Mouse (Mus musculus) spleen, adult 2 months (tissue): Measurements from ENCODE around the gene Kif21b. TPM values are rescaled to one million over a fixed set of nuclear protein-coding genes. Genes with fewer than 3 reads are reported as not detected.
A peak's percentile ranks its signal among the peaks of the same experiment; 100 is the strongest.

Source experiments
- DNase-seq, 2 experiments: peaks; one replicate each; pipeline versions ENCODE4 v3.0.0 to v3.0.0-alpha.2; 2012 to 2021; ENCODE audit warnings: low spot score in 2 of 2, low read depth in 1 of 2
- H3K27ac ChIP-seq: fragments of 200-500 bp; 2 replicates; pipeline ENCODE4 v1.5.1; 2012; ENCODE audit warnings: low read length, inconsistent platforms; ENCODE audit not compliant: insufficient read depth
- H3K27me3 ChIP-seq: fragments of 200-500 bp; 2 replicates; pipeline ENCODE4 v1.6.1; 2012; ENCODE audit warnings: mild to moderate bottlenecking, moderate library complexity, low read length, inconsistent platforms; ENCODE audit not compliant: control insufficient read depth, insufficient read depth
- H3K36me3 ChIP-seq: fragments of 200-500 bp; 2 replicates; pipeline ENCODE4 v1.6.1; 2012; ENCODE audit warnings: mild to moderate bottlenecking, low read length, inconsistent platforms; ENCODE audit not compliant: control insufficient read depth, insufficient read depth
- H3K4me1 ChIP-seq: fragments of 200-500 bp; 2 replicates; pipeline ENCODE4 v1.6.1; 2011; ENCODE audit warnings: inconsistent platforms; ENCODE audit not compliant: control insufficient read depth, insufficient read depth, insufficient read length
- H3K4me3 ChIP-seq: fragments of 200-500 bp; 2 replicates; pipeline ENCODE4 v1.5.1; 2011; ENCODE audit warnings: mild to moderate bottlenecking, inconsistent platforms; ENCODE audit not compliant: insufficient read depth, insufficient read length; ENCODE audit errors: extremely low read depth
- CTCF ChIP-seq: fragments of 200-500 bp; IDR thresholded peaks from 2 replicates; pipeline ENCODE4 v1.5.1; 2011; ENCODE audit warnings: mild to moderate bottlenecking, inconsistent platforms; ENCODE audit not compliant: insufficient read depth, insufficient read length, insufficient replicate concordance; ENCODE audit errors: extremely low read depth
- POLR2A ChIP-seq: fragments of 200-500 bp; IDR thresholded peaks from 2 replicates; pipeline ENCODE4 v1.6.1; 2011; ENCODE audit warnings: low read depth, low read length, inconsistent platforms
- WGBS: fragments of 180-500 bp; shearing (Covaris S2); methylation state at CpG from one replicate; pipeline ENCODE4 v1.1.7; 2018; 5-methylcytosine and 5-hydroxymethylcytosine counted together
- polyA plus RNA-seq: library from polyadenylated mRNA; depleted of rRNA; stranded (reverse); fragments of >200 nt; gene quantifications from 2 replicates; pipeline ENCODE4 v1.2.3, GENCODE M21; 2012

Gene Kif21b
- polyA plus RNA-seq, 1 experiment, result 79.2 TPM

DNA sequence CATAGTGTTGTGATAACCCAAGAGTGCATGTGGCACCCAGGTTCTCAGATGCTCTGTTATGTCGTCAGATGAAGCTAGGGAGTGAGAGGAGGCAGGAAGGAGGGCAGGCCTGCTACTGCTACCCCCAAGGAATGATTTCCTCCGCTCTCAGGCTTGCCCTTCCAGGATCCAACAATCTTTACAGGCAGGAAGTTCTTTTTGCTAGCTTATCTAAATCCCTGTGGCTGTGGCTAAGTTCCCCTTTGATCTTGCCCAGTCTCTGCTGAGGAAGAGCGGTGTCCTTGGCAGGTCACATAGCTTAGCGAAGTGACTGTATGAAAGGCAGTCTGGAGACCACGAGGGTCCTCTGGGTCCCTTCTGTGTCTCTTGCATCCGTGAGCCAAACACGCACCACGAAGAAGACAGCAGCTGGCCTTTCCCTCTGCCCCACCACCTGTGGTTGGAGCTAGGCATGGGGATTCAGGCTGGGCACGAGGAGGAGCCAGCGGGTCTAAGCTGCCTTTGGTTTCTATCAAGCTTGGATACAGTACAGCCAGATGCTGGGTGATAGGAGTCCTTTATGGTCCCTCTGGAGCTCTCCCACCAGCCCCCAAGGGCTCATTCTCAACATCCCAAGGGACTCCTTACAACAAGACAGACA lies 7.1 kb downstream of the Kif21b start:
- 25% methylated on average over 10 of the region's 10 CpGs for WGBS
- H3K27me3 ChIP-seq, result no peaks in the 10 kb centered on the region
- no peak for DNase-seq
- peak overlapping the region; percentile 65 for H3K27ac ChIP-seq
- peaks cover 2% of the 10 kb centered on the region; the same call in 1 of the 2 replicates for H3K36me3 ChIP-seq
- TF ChIP-seq POLR2A (no peak), CTCF (no peak)
- no peak overlapping the region for H3K4me3 ChIP-seq
- peaks cover 68% of the 10 kb centered on the region for H3K4me1 ChIP-seq

DNA sequence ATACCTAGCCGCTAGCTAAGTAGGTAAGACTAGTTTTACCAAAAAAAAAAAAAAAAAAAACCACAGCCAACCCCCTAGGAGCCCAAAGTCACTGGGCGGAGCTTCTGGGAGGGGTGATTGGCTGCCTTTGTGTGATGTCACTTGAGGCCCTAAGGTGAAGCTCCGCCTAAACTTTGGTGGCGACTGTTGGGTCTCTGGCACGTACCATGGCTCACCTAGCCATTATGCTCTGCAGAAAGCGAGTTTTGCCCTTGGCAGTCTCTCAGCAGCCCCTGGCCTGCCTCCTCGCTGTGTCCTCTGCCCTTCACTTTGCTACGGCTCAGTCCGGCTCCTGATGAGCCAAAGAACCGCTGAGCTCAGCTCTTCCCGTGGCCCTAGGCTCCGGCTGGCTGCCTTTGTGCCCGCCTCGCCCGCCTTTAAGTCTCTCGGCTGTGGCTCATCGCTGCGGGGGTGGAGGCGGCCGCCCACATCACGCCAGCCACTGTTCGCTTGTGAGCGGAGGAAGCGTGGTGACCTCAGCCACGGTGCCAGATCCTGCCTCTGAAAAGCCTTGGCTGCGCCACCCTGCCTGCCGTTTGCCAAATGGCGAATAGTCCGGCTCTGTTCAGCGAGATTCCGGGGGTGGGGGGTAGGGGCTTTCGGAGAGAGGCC lies 8.9 kb downstream of the Kif21b start:
- DNase-seq, result peak; percentile 87 to 90
- WGBS, result 1% methylated on average over 32 of the region's 32 CpGs

GRCm38 (mm10) chr1:136141176-136141950 lies 10.2 kb downstream of the Kif21b start:
- H3K4me1 ChIP-seq, result peaks cover 42% of the 10 kb centered on the region
- no peaks in the 10 kb centered on the region for H3K27me3 ChIP-seq
- 67% methylated on average over 11 of the region's 11 CpGs for WGBS
- DNase-seq, result no peak
- peaks cover 15% of the 10 kb centered on the region for H3K36me3 ChIP-seq
- no peak overlapping the region for H3K4me3 ChIP-seq
- no peak for TF ChIP-seq CTCF
- no peak for TF ChIP-seq POLR2A
- peak overlapping the region; percentile 44 for H3K27ac ChIP-seq

More for the DNA sequence above, 8.9 kb downstream of the Kif21b start:
- Histone ChIP-seq H3K27ac (peak overlapping the region; percentile 99), H3K4me3 (peak overlapping the region; percentile 79), H3K27me3 (no peaks in the 10 kb centered on the region), H3K36me3 (peaks cover 7% of the 10 kb centered on the region; the same call in 1 of the 2 replicates), H3K4me1 (peaks cover 53% of the 10 kb centered on the region)
- TF ChIP-seq CTCF (no peak), POLR2A (peak; percentile 55; the same call in 1 of the 2 replicates)

DNA sequence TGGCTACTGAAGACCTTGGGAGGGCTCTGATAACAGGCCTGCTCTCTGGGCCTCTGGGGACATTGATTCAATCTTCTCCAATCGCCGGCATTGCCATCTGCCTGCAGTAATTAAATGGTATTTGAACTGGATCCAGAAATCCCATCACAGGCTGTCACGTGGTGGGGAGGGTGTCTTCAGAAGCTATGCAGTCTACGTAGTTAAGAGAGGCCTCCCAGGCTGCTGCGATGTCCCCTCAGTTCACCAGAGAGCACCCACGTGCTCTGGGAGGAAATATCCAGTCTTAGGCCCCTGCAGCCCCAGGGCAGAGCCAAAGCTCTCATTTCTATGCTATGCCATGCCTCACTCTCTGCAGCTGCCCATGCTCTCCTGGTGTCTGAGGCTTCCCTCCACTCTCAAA lies 11.1 kb downstream of the Kif21b start:
- Histone ChIP-seq H3K4me3 (no peak overlapping the region), H3K4me1 (peaks cover 32% of the 10 kb centered on the region), H3K27me3 (no peaks in the 10 kb centered on the region), H3K27ac (no peak overlapping the region), H3K36me3 (peaks cover 16% of the 10 kb centered on the region)
- WGBS, result 81% methylated on average over 6 of the region's 6 CpGs
- no peak for DNase-seq
- no peak for TF ChIP-seq POLR2A

- peaks cover 28% of the 10 kb centered on the region for H3K36me3 ChIP-seq
- TF ChIP-seq POLR2A (no peak), CTCF (no peak)
These were observed 12.3 kb downstream of the Kif21b start for GRCm38 (mm10) chr1:136143514-136143913.

DNA sequence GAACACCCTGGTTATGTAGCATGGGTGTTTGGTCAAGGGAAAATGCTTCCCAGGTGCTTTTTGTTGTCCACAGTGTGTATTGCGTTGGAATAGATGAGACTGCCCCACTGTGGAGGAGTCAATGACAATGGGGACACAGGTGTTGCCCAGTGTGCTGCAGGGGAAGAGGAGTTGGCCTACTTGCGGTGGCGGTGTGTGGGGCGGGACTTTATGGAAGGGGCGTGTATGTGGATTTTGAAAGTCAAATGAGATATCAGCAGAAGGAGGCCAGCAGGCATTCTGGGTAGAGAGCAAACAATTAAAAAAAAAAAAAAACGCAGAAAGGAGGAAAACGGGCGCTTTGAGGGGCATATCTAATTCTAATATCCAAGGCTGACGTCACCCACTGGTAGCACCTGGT lies 18.5 kb downstream of the Kif21b start:
- WGBS, result 93% methylated on average over 9 of the region's 9 CpGs
- H3K4me1 ChIP-seq, result no peaks in the 10 kb centered on the region
- H3K27ac ChIP-seq, result no peak overlapping the region
- no peak overlapping the region for H3K4me3 ChIP-seq
- peaks cover 75% of the 10 kb centered on the region for H3K36me3 ChIP-seq
- no peaks in the 10 kb centered on the region for H3K27me3 ChIP-seq
- TF ChIP-seq POLR2A (no peak), CTCF (no peak)
- DNase-seq, result no peak

More at GRCm38 (mm10) chr1:136143514-136143913, 12.3 kb downstream of the Kif21b start:
- H3K27me3 ChIP-seq, result no peaks in the 10 kb centered on the region
- no peak for DNase-seq
- no peak overlapping the region for H3K27ac ChIP-seq
- H3K4me3 ChIP-seq, result no peak overlapping the region
- 94% methylated on average over 10 of the region's 10 CpGs for WGBS
- H3K4me1 ChIP-seq, result peaks cover 23% of the 10 kb centered on the region
